Mouse (Mus musculus): Measurements from ENCODE around the gene Pabpn1. TPM values are rescaled to one million over a fixed set of nuclear protein-coding genes. Genes with fewer than 3 reads are reported as not detected.
"Not testable (repeated sequence)": the region's sequence is repeated elsewhere in the genome, so short reads cannot be mapped to it uniquely, and the experiment has no call there.

Gene Pabpn1
- polyA plus RNA-seq, 1 experiment from 2014 or later: 125 TPM

GRCm38 (mm10) chr14:54938431-54939219 lies 46.3 kb downstream of the Pabpn1 start:
- ATAC-seq (ENCODE audit: insufficient number of reproducible peaks, low FRiP score, low TSS enrichment, low read depth): no peak
- Histone ChIP-seq H3K4me2 (replicated peaks) (no peak overlapping the region), H3K9ac (no peak overlapping the region), H3K27ac (replicated peaks) (no peak overlapping the region), H3K9me3 (replicated peaks) (no peaks in the 10 kb centered on the region), H3K4me1 (peaks cover 13% of the 10 kb centered on the region; the same call in 1 of the 2 replicates), H3K27me3 (0 out of 2 replicates have a peak, but pooled peaks cover 3% of the 10 kb centered on the region), H3K4me3 (replicated peaks) (no peak overlapping the region), H3K36me3 (no peaks in the 10 kb centered on the region)
- 80% methylated on average over 15 of the region's 15 CpGs for WGBS

GRCm38 (mm10) chr14:54939434-54940175 lies 47.3 kb downstream of the Pabpn1 start:
- Histone ChIP-seq H3K27ac (replicated peaks) (no peak overlapping the region), H3K4me3 (replicated peaks) (no peak overlapping the region), H3K9me3 (replicated peaks) (no peaks in the 10 kb centered on the region), H3K27me3 (0 out of 2 replicates have a peak, but pooled peaks cover 3% of the 10 kb centered on the region), H3K4me2 (replicated peaks) (no peak overlapping the region), H3K9ac (no peak overlapping the region), H3K36me3 (no peaks in the 10 kb centered on the region), H3K4me1 (peaks cover 13% of the 10 kb centered on the region; the same call in 1 of the 2 replicates)
- no peak for ATAC-seq (ENCODE audit: insufficient number of reproducible peaks, low FRiP score, low TSS enrichment, low read depth)
- 51% methylated on average over 12 of the region's 12 CpGs for WGBS

DNA sequence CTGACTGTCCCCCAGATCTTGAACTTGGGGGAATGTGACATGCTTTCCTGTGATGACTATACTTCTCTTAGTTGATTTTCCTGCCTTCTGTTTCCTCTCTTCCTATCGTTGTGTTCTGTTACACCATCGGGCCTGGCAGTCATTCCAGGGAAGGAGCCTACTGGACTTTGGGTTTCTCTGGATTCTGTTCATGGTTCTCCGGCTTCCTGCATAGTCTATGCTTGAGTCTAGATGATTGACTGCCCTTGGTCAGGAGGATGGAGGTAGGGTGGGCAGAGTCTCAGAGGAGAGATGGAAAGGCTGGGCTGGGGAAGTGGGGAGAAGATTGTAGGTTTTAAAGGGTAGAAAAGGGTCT lies 47.9 kb downstream of the Pabpn1 start:
- no peak for ATAC-seq (ENCODE audit: insufficient number of reproducible peaks, low FRiP score, low TSS enrichment, low read depth)
- 0 out of 2 replicates have a peak, but pooled peaks cover under 1% of the 10 kb centered on the region for H3K27me3 ChIP-seq
- no peaks in the 10 kb centered on the region for H3K9me3 ChIP-seq (replicated peaks)
- H3K4me2 ChIP-seq (replicated peaks): no peak overlapping the region
- H3K9ac ChIP-seq: no peak overlapping the region
- H3K27ac ChIP-seq (replicated peaks): no peak overlapping the region
- no peaks in the 10 kb centered on the region for H3K36me3 ChIP-seq
- WGBS: 74% methylated on average over 3 of the region's 3 CpGs
- no peak overlapping the region for H3K4me3 ChIP-seq (replicated peaks)
- peaks cover 13% of the 10 kb centered on the region; the same call in 1 of the 2 replicates for H3K4me1 ChIP-seq

- Histone ChIP-seq H3K4me1 (peaks cover 8% of the 10 kb centered on the region; the same call in 1 of the 2 replicates), H3K27ac (replicated peaks) (no peak overlapping the region), H3K27me3 (no peaks in the 10 kb centered on the region), H3K4me2 (replicated peaks) (no peak overlapping the region), H3K4me3 (replicated peaks) (no peak overlapping the region), H3K9ac (no peak overlapping the region), H3K36me3 (no peaks in the 10 kb centered on the region), H3K9me3 (replicated peaks) (no peaks in the 10 kb centered on the region)
- 48% methylated on average over 13 of the region's 13 CpGs for WGBS
- no peak for ATAC-seq (ENCODE audit: insufficient number of reproducible peaks, low FRiP score, low TSS enrichment, low read depth)
These were observed 49.0 kb downstream of the Pabpn1 start for GRCm38 (mm10) chr14:54941024-54941978.

- WGBS: 88% methylated on average over 8 of the region's 8 CpGs
- Histone ChIP-seq H3K9ac (no peak overlapping the region), H3K27ac (replicated peaks) (no peak overlapping the region), H3K4me2 (replicated peaks) (no peak overlapping the region), H3K36me3 (no peaks in the 10 kb centered on the region), H3K4me3 (replicated peaks) (no peak overlapping the region), H3K9me3 (replicated peaks) (no peaks in the 10 kb centered on the region), H3K4me1 (0 out of 2 replicates have a peak, but pooled peaks cover 3% of the 10 kb centered on the region), H3K27me3 (no peaks in the 10 kb centered on the region)
- no peak for ATAC-seq (ENCODE audit: insufficient number of reproducible peaks, low FRiP score, low TSS enrichment, low read depth)
These were observed 50.2 kb downstream of the Pabpn1 start for GRCm38 (mm10) chr14:54942479-54942878.

DNA sequence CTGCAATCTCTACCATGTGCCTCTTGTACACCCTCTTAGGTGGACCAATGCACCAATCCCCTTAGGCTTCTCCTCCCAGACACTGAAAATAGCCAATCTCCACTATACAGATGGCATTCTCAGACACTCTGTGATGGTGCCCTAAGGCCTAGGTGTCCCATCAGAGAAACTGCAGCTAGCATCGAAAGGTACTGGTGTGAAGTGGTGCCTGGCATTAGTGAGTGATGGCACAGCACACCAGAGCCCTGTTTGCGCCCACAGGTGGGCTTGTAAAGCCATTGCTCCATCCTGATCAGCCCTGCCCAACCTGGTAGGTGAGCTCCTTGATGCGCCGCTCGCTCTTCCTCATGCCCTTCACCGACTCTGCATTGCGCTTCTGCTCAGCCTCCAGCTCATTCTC lies 51.7 kb downstream of the Pabpn1 start:
- Histone ChIP-seq H3K36me3 (no peaks in the 10 kb centered on the region), H3K27ac (replicated peaks) (no peak overlapping the region), H3K9ac (no peak overlapping the region), H3K4me3 (replicated peaks) (no peak overlapping the region), H3K4me1 (0 out of 2 replicates have a peak, but pooled peaks cover 3% of the 10 kb centered on the region), H3K27me3 (no peaks in the 10 kb centered on the region), H3K9me3 (replicated peaks) (no peaks in the 10 kb centered on the region), H3K4me2 (replicated peaks) (no peak overlapping the region)
- no peak for ATAC-seq (ENCODE audit: insufficient number of reproducible peaks, low FRiP score, low TSS enrichment, low read depth)
- WGBS: 95% methylated on average over 7 of the region's 7 CpGs

DNA sequence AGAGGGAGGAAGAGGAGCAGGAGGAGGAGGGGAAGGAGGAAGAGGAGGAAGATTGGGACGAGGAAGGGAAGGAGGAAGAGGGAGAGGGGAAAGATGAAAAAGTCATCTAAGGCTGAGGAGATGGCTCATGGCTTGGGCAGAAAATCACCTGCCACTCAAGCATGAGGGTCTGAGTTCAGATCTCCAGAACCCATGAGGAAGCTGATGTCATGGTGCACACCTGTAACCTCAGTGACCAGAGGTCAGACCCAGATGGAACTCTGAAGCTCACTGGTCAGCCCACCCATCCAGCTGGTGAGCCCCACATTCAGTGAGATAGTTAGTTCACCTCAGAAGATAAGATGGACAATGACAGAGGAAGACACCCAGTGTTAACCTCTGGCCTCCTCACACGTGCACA lies 52.6 kb downstream of the Pabpn1 start:
- Histone ChIP-seq H3K27me3 (no peaks in the 10 kb centered on the region), H3K4me3 (replicated peaks) (no peak overlapping the region), H3K9me3 (replicated peaks) (no peaks in the 10 kb centered on the region), H3K27ac (replicated peaks) (no peak overlapping the region), H3K9ac (no peak overlapping the region), H3K36me3 (no peaks in the 10 kb centered on the region), H3K4me2 (replicated peaks) (no peak overlapping the region), H3K4me1 (0 out of 2 replicates have a peak, but pooled peaks cover 3% of the 10 kb centered on the region)
- WGBS: 79% methylated on average over 2 of the region's 2 CpGs
- ATAC-seq (ENCODE audit: insufficient number of reproducible peaks, low FRiP score, low TSS enrichment, low read depth): no peak

DNA sequence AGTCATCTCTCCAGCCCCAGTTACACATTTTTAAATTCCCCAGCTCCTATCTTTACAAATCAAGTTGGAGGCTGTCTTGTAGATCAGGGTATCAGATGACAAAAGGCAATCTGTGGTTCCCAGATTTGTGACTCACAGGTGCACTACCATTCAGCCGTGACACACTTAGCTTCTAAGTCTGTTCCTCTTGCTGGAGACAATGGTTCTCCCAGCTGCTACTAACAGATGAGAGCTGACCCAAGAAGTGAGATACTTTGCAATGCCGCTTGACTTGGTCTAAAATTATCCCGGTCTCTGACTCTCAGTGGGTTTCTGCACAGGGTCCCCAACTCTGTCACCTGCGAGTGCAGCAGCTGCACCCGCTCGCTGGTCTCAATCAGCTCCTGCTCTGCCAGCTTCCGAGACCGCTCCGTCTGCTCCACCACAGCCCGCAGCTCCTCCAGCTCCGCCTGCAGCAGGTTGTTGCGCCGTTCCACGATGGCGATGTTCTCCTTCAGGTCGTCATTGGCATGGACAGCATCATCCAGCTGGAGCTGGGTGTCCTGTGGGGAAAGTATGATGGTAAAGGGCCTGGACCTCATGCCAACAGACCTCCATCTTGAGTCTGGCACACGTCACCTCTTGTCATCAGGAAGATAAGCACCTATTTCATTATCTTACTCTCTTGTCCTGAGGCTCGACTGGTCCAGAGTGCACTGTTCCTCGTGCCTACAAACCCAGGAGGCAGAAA lies 53.8 kb downstream of the Pabpn1 start:
- no peak overlapping the region for H3K27ac ChIP-seq (replicated peaks)
- H3K9me3 ChIP-seq (replicated peaks): no peaks in the 10 kb centered on the region
- H3K4me1 ChIP-seq: 0 out of 2 replicates have a peak, but pooled peaks cover 3% of the 10 kb centered on the region
- no peak overlapping the region for H3K9ac ChIP-seq
- no peak overlapping the region for H3K4me3 ChIP-seq (replicated peaks)
- WGBS: 79% methylated on average over 19 of the region's 19 CpGs
- H3K36me3 ChIP-seq: no peaks in the 10 kb centered on the region
- no peaks in the 10 kb centered on the region for H3K27me3 ChIP-seq
- no peak overlapping the region for H3K4me2 ChIP-seq (replicated peaks)
- ATAC-seq (ENCODE audit: insufficient number of reproducible peaks, low FRiP score, low TSS enrichment, low read depth): peak; percentile 6; the same call in 1 of the 2 replicates

DNA sequence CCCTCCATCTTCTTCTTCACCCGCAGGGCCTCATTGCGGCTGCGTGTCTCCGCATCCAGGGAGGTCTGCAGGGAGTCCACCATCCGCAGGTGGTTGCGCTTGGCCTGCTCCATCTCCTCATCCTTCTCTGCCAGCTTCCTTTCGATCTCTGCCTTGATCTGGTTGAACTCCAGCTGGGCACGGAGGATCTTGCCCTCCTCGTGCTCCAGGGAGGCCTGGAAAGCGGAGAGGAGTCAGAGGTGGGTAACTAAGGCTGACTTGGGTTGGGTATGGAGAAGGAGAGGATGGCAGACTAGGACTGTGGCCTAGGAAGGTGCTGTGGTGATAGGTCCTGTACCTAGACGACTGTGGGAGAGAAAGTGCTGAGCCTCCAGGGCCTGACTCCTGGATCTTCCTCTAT lies 54.7 kb downstream of the Pabpn1 start:
- H3K27ac ChIP-seq (replicated peaks); H3K4me1 ChIP-seq; H3K27me3 ChIP-seq; H3K9ac ChIP-seq; H3K4me3 ChIP-seq (replicated peaks); H3K36me3 ChIP-seq; ATAC-seq (ENCODE audit: insufficient number of reproducible peaks, low FRiP score, low TSS enrichment, low read depth); H3K9me3 ChIP-seq (replicated peaks); H3K4me2 ChIP-seq (replicated peaks): not testable (repeated sequence)
- WGBS: 80% methylated on average over 7 of the region's 11 CpGs
